Mouse (Mus musculus) liver, embryonic 14.5 days (tissue): ENCODE results near the gene Capn7.

Experiments used
- CTCF ChIP-seq: IDR thresholded peaks from 2 replicates; pipeline ENCODE4 v1.5.1; 2016; ENCODE audit warnings: antibody characterized with exemption, low read depth, control low read depth
- EP300 ChIP-seq: IDR thresholded peaks from 2 replicates; pipeline ENCODE4 v1.6.1; 2016; ENCODE audit warnings: antibody characterized with exemption, low read depth

- no peak for TF ChIP-seq EP300
- no peak for TF ChIP-seq CTCF
Measured at GRCm38 (mm10) chr14:31369377-31369776, 32.9 kb downstream of the Capn7 start.
